Mouse (Mus musculus) brain, adult 2 months (tissue): Measurements from ENCODE around the gene Amdhd1.

Source experiments
- DNase-seq: peaks from one replicate; pipeline ENCODE4 v3.0.0; 2011; ENCODE audit warnings: low read depth, low spot score

The Amdhd1 gene

DNA sequence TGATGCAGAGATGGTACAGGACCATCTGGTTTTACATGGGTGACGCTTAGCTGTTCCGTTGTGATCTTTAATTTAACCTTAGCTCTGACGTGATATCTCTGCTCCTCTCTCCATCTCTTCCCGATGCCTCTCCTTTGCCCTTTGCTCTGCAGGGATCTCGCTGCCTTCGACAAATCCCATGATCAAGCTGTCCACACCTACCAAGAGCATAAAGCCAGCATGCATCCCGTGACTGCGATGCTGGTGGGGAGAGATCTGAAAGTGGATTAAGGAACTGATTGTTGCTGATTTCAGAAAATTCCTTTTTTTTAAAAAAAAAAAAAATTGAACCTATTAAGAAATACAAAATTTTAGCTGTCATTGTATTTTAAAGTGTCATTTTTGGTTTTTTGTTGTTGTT is 55.3 kb downstream of the Amdhd1 start:
- DNase-seq: no peak
